Mouse (Mus musculus): ENCODE measurements around the gene Cdca8. TPM values are rescaled to one million over a fixed set of nuclear protein-coding genes. Genes with fewer than 3 reads are reported as not detected.

The Cdca8 gene
- polyA plus RNA-seq (2012; rRNA removed), result 12.1 and 12.6 TPM in 2 replicates

GRCm38 (mm10) chr4:124939211-124939610 lies at the start of gene Cdca8:
Gene Cdca8, minus strand, starts transcription at chr4:124939311.

GRCm38 (mm10) chr4:124985671-124986602 lies 46.8 kb upstream of the Cdca8 start, which contains the start of gene Rspo1:
Gene Rspo1, plus strand, starts transcription at chr4:124986430.

DNA sequence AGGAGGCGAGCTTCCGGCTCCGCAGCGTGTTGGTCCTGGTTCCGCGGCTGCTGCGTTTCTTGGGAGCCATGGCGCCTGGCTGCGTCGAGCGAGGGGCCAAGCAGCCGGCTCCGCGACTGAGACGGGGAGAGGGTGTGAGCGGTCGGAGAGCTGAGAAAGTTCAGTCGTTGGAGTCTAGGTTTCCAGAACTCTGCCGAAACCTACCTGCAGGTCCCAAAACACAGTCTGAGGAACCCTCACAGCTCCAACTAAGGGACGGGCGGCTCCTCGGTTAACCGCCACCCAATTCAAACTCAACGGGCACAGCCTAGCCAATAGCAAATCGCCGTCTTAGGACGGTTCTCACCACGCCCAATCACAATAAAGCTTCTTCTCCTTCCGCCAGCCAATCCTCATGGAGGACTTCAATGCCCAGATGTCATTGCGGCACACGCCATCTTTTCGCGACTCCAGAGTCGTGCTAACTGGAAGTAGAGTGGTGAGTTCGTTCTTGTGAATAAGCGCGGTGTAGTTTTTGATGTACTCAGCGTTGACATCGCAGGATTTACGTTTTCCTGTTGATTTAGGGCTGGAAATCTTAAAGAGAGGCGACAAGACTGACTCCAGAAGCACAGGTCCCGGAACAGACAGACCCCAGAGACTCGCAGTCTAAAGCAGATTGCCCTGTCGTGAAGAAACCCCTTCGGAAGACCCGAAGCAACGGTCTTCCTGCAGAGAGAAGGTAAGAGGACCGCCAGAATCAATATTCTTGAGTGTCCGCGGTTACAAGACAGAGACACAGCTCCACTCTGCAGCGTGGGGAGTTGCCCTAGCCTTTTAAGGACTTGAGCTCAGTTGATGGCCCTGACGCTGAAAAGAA lies 2.3 kb downstream of the Cdca8 start, which contains the start of gene 9930104L06Rik:
TSS of gene 9930104L06Rik (plus strand) at position 436 of the 859 bp plus-strand sequence.

GRCm38 (mm10) chr4:124880599-124880998 lies 58.5 kb downstream of the Cdca8 start, which contains the start of gene Epha10:
Gene Epha10, plus strand, starts transcription at chr4:124880899.

Other genes with a start within 250 kb of the Cdca8 start
- 27.2 and 28.5 TPM in 2 replicates for gene Utp11, start 245.7 kb downstream of the Cdca8 start, polyA plus RNA-seq (2012; rRNA removed)
- gene Fhl3, start 238.6 kb downstream of the Cdca8 start, polyA plus RNA-seq (2012; rRNA removed), result 2.5 and 2.8 TPM in 2 replicates
- 56.8 and 57.2 TPM in 2 replicates for gene Sf3a3, start 224.5 kb downstream of the Cdca8 start, polyA plus RNA-seq (2012; rRNA removed)
- gene Inpp5b, start 197.5 kb downstream of the Cdca8 start, polyA plus RNA-seq (2012; rRNA removed), result 43.5 and 44.2 TPM in 2 replicates
- 10.0 TPM in 2 replicates for gene Mtf1, start 137.2 kb downstream of the Cdca8 start, polyA plus RNA-seq (2012; rRNA removed)
- gene Yrdc, start 88.6 kb downstream of the Cdca8 start, polyA plus RNA-seq (2012; rRNA removed), result 60.2 and 62.9 TPM in 2 replicates
- 91.0 and 99.3 TPM in 2 replicates for gene 1110065P20Rik, start 88.1 kb downstream of the Cdca8 start, polyA plus RNA-seq (2012; rRNA removed)
- 54.8 and 55.1 TPM in 2 replicates for gene Maneal, start 77.1 kb downstream of the Cdca8 start, polyA plus RNA-seq (2012; rRNA removed)
- 26.8 and 30.2 TPM in 2 replicates for gene Epha10, start 58.4 kb downstream of the Cdca8 start, polyA plus RNA-seq (2012; rRNA removed)
- gene 9930104L06Rik, start 2.3 kb downstream of the Cdca8 start, polyA plus RNA-seq (2012; rRNA removed), result 21.3 and 23.1 TPM in 2 replicates
- gene Rspo1, start 47.1 kb upstream of the Cdca8 start, polyA plus RNA-seq (2012; rRNA removed), result 1.1 and 1.9 TPM in 2 replicates
- gene Gnl2, start 77.3 kb upstream of the Cdca8 start, polyA plus RNA-seq (2012; rRNA removed), result 132 and 135 TPM in 2 replicates
- gene Dnali1, start 126.4 kb upstream of the Cdca8 start, polyA plus RNA-seq (2012; rRNA removed), result 1.6 and 1.7 TPM in 2 replicates
- gene Snip1, start 127.4 kb upstream of the Cdca8 start, polyA plus RNA-seq (2012; rRNA removed), result 17.1 and 18.1 TPM in 2 replicates
- 140 and 146 TPM in 2 replicates for gene Meaf6, start 145.8 kb upstream of the Cdca8 start, polyA plus RNA-seq (2012; rRNA removed)
- 0.56 and 1.4 TPM in 2 replicates for gene Zc3h12a, start 188.5 kb upstream of the Cdca8 start, polyA plus RNA-seq (2012; rRNA removed)